Mouse (Mus musculus): ENCODE results near the gene Tmem44. TPM values are rescaled to one million over a fixed set of nuclear protein-coding genes. Genes with fewer than 3 reads are reported as not detected.

The Tmem44 gene
- polyA plus RNA-seq, 1 experiment from 2014 or later, result 64.7 TPM

GRCm38 (mm10) chr16:30580765-30581164 is 30.1 kb upstream of the Tmem44 start:
- Histone ChIP-seq H3K4me3 (replicated peaks) (no peak overlapping the region), H3K9ac (replicated peaks) (no peak overlapping the region), H3K9me3 (replicated peaks) (no peaks in the 10 kb centered on the region), H3K27me3 (replicated peaks) (no peaks in the 10 kb centered on the region), H3K27ac (replicated peaks) (no peak overlapping the region), H3K4me1 (0 out of 2 replicates have a peak, but pooled peaks cover 7% of the 10 kb centered on the region), H3K36me3 (peaks cover 94% of the 10 kb centered on the region), H3K4me2 (no peak overlapping the region)
- no peak for ATAC-seq (ENCODE audit: low FRiP score)
- WGBS, result 95% methylated on average over 5 of the region's 5 CpGs

- no peak overlapping the region for H3K9ac ChIP-seq (replicated peaks)
- H3K4me1 ChIP-seq, result no peaks in the 10 kb centered on the region
- H3K27me3 ChIP-seq (replicated peaks), result no peaks in the 10 kb centered on the region
- no peak overlapping the region for H3K27ac ChIP-seq (replicated peaks)
- H3K4me3 ChIP-seq (replicated peaks), result no peak overlapping the region
- H3K9me3 ChIP-seq (replicated peaks), result no peaks in the 10 kb centered on the region
- ATAC-seq (ENCODE audit: low FRiP score), result no peak
- peaks cover 90% of the 10 kb centered on the region for H3K36me3 ChIP-seq
- WGBS, result 90% methylated on average over 1 of the region's 1 CpGs
- no peak overlapping the region for H3K4me2 ChIP-seq
Measured at GRCm38 (mm10) chr16:30576392-30576791, 25.8 kb upstream of the Tmem44 start.

GRCm38 (mm10) chr16:30575815-30576214 is 25.2 kb upstream of the Tmem44 start:
- Histone ChIP-seq H3K4me2 (no peak overlapping the region), H3K4me1 (no peaks in the 10 kb centered on the region), H3K4me3 (replicated peaks) (no peak overlapping the region), H3K9ac (replicated peaks) (no peak overlapping the region), H3K27ac (replicated peaks) (no peak overlapping the region), H3K27me3 (replicated peaks) (no peaks in the 10 kb centered on the region), H3K9me3 (replicated peaks) (no peaks in the 10 kb centered on the region), H3K36me3 (peaks cover 90% of the 10 kb centered on the region)
- WGBS, result 90% methylated on average over 7 of the region's 7 CpGs
- ATAC-seq (ENCODE audit: low FRiP score), result no peak

GRCm38 (mm10) chr16:30572239-30572638 is 21.6 kb upstream of the Tmem44 start:
- Histone ChIP-seq H3K4me3 (replicated peaks) (no peak overlapping the region), H3K9me3 (replicated peaks) (no peaks in the 10 kb centered on the region), H3K4me1 (no peaks in the 10 kb centered on the region), H3K4me2 (no peak overlapping the region), H3K27me3 (replicated peaks) (no peaks in the 10 kb centered on the region), H3K9ac (replicated peaks) (no peak overlapping the region), H3K36me3 (peaks cover 88% of the 10 kb centered on the region), H3K27ac (replicated peaks) (no peak overlapping the region)
- ATAC-seq (ENCODE audit: low FRiP score), result no peak
- WGBS, result 65% methylated on average over 4 of the region's 4 CpGs

GRCm38 (mm10) chr16:30571378-30571777 is 20.7 kb upstream of the Tmem44 start:
- Histone ChIP-seq H3K9ac (replicated peaks) (no peak overlapping the region), H3K27ac (replicated peaks) (no peak overlapping the region), H3K9me3 (replicated peaks) (no peaks in the 10 kb centered on the region), H3K27me3 (replicated peaks) (no peaks in the 10 kb centered on the region), H3K4me1 (no peaks in the 10 kb centered on the region), H3K36me3 (peaks cover 88% of the 10 kb centered on the region), H3K4me3 (replicated peaks) (no peak overlapping the region), H3K4me2 (no peak overlapping the region)
- 97% methylated on average over 5 of the region's 5 CpGs for WGBS
- ATAC-seq (ENCODE audit: low FRiP score), result no peak

- H3K9ac ChIP-seq (replicated peaks), result no peak overlapping the region
- no peak for ATAC-seq (ENCODE audit: low FRiP score)
- H3K27ac ChIP-seq (replicated peaks), result no peak overlapping the region
- peaks cover 82% of the 10 kb centered on the region for H3K36me3 ChIP-seq
- H3K4me1 ChIP-seq, result no peaks in the 10 kb centered on the region
- 97% methylated on average over 4 of the region's 4 CpGs for WGBS
- H3K9me3 ChIP-seq (replicated peaks), result no peaks in the 10 kb centered on the region
- H3K4me3 ChIP-seq (replicated peaks), result no peak overlapping the region
- no peak overlapping the region for H3K4me2 ChIP-seq
- no peaks in the 10 kb centered on the region for H3K27me3 ChIP-seq (replicated peaks)
Measured at GRCm38 (mm10) chr16:30570173-30570572, 19.5 kb upstream of the Tmem44 start.

- Histone ChIP-seq H3K27me3 (replicated peaks) (no peaks in the 10 kb centered on the region), H3K4me2 (no peak overlapping the region), H3K4me3 (replicated peaks) (no peak overlapping the region), H3K9me3 (replicated peaks) (no peaks in the 10 kb centered on the region), H3K36me3 (peaks cover 86% of the 10 kb centered on the region), H3K4me1 (no peaks in the 10 kb centered on the region), H3K27ac (replicated peaks) (no peak overlapping the region), H3K9ac (replicated peaks) (no peak overlapping the region)
- WGBS, result 89% methylated on average over 6 of the region's 6 CpGs
- ATAC-seq (ENCODE audit: low FRiP score), result no peak
Measured at GRCm38 (mm10) chr16:30565631-30566030, 15.0 kb upstream of the Tmem44 start.

GRCm38 (mm10) chr16:30560601-30561000 is 10.0 kb upstream of the Tmem44 start:
- no peak overlapping the region for H3K4me2 ChIP-seq
- no peak for ATAC-seq (ENCODE audit: low FRiP score)
- 93% methylated on average over 4 of the region's 4 CpGs for WGBS
- no peak overlapping the region for H3K9ac ChIP-seq (replicated peaks)
- no peaks in the 10 kb centered on the region for H3K9me3 ChIP-seq (replicated peaks)
- H3K27me3 ChIP-seq (replicated peaks), result no peaks in the 10 kb centered on the region
- H3K4me3 ChIP-seq (replicated peaks), result no peak overlapping the region
- peaks cover 81% of the 10 kb centered on the region for H3K36me3 ChIP-seq
- H3K27ac ChIP-seq (replicated peaks), result no peak overlapping the region
- no peaks in the 10 kb centered on the region for H3K4me1 ChIP-seq

- Histone ChIP-seq H3K9ac (replicated peaks) (no peak overlapping the region), H3K9me3 (replicated peaks) (peaks cover 6% of the 10 kb centered on the region), H3K36me3 (peaks cover 75% of the 10 kb centered on the region), H3K4me1 (no peaks in the 10 kb centered on the region), H3K4me2 (no peak overlapping the region), H3K27me3 (replicated peaks) (no peaks in the 10 kb centered on the region), H3K4me3 (replicated peaks) (no peak overlapping the region), H3K27ac (replicated peaks) (no peak overlapping the region)
- WGBS, result 95% methylated on average over 5 of the region's 5 CpGs
- ATAC-seq (ENCODE audit: low FRiP score), result no peak
Measured at GRCm38 (mm10) chr16:30559312-30559992, 8.8 kb upstream of the Tmem44 start.

GRCm38 (mm10) chr16:30554109-30554508 is 3.5 kb upstream of the Tmem44 start:
- no peak overlapping the region for H3K4me3 ChIP-seq (replicated peaks)
- H3K27ac ChIP-seq (replicated peaks), result no peak overlapping the region
- no peaks in the 10 kb centered on the region for H3K27me3 ChIP-seq (replicated peaks)
- H3K9ac ChIP-seq (replicated peaks), result no peak overlapping the region
- no peak for ATAC-seq (ENCODE audit: low FRiP score)
- no peak overlapping the region for H3K4me2 ChIP-seq
- peaks cover 16% of the 10 kb centered on the region for H3K4me1 ChIP-seq
- WGBS, result 96% methylated on average over 8 of the region's 8 CpGs
- peaks cover 6% of the 10 kb centered on the region for H3K9me3 ChIP-seq (replicated peaks)
- H3K36me3 ChIP-seq, result peaks cover 25% of the 10 kb centered on the region

- no peak overlapping the region for H3K9ac ChIP-seq (replicated peaks)
Measured at GRCm38 (mm10) chr16:30552621-30553338, 2.1 kb upstream of the Tmem44 start.

More at GRCm38 (mm10) chr16:30552621-30553338, 2.1 kb upstream of the Tmem44 start:
- peak overlapping the region; percentile 75 for H3K27ac ChIP-seq (replicated peaks)
- 32% methylated on average over 11 of the region's 11 CpGs for WGBS
- no peaks in the 10 kb centered on the region for H3K27me3 ChIP-seq (replicated peaks)
- H3K4me2 ChIP-seq, result no peak overlapping the region
- no peak overlapping the region for H3K4me3 ChIP-seq (replicated peaks)
- peak; percentile 20 for ATAC-seq (ENCODE audit: low FRiP score)
- peaks cover 29% of the 10 kb centered on the region for H3K4me1 ChIP-seq
- H3K36me3 ChIP-seq, result peaks cover 15% of the 10 kb centered on the region
- peaks cover 6% of the 10 kb centered on the region for H3K9me3 ChIP-seq (replicated peaks)

Measured in neural tube, embryonic 15.5 days (tissue).